Mouse (Mus musculus): ENCODE data around the gene Lrrc75a. TPM values are rescaled to one million over a fixed set of nuclear protein-coding genes. Genes with fewer than 3 reads are reported as not detected.

Gene Lrrc75a
- polyA plus RNA-seq, 1 experiment from 2014 or later, result 10.0 TPM

DNA sequence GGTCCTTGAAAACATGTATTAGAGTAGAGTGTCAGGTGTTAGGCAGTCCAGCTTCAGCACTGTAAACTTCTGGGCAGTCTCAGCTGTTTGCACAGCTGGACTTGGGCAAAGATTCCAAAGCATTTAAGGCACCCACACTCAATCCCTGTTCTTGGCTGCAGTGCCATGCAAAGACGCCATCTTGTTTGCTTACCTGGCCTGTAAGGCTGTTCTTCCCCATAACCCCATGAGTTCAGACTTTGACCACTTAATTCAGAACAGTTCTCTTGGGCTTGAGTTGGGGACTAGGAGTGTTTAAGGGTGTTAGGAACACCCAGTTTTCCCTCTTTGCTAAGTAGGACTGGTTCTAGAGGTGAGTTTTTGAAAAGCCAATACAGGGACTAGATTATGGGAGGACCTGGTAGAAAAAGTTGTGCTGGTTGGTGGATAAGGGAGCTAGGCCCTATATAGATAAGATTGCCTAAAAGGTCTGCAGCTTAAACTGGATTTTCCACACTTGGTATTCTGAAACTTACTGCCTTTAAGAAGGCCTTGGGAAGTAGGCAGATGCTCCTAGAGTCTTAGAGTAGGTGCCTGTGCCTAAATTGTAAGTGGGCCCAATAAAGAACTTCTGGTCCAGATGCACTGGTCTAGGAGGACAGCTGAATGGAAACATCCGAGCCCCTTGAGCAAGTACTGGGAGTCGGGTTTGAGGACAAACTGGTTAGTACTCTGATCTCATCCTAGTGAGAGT, 43.3 kb downstream of the Lrrc75a start:
- peaks cover 18% of the 10 kb centered on the region for H3K36me3 ChIP-seq (ENCODE audit: control insufficient read depth, insufficient read depth, low read length)
- no peak overlapping the region for H3K4me3 ChIP-seq (ENCODE audit: low read depth, low read length)

DNA sequence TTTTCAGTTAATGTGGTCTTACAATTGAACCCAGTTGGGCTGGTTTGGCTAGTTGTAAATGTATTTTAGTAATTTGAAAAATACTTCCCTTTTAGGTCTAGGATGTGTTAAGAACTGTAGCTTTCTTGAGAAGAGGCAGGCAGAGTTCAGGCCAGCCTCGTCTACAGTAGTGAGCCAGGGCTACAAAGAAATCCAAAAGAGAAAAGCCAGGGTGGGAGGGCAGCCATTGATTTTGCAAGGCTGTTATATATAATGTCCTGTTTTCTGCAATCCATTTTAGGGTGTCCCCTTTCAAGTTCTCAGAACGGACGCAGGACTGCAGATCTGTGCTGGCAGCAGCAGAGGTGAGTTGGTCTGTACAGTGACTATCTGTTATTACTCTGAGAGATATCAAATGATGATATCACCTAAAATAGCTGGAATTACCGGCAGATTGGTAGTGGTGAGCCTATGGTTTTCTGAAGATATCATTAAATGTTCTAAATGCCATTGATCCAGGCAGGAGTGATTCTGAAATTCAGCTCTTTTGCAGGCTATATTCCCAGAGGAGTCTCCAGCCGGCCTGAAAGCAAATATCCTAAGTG, 44.1 kb downstream of the Lrrc75a start:
- 13% methylated on average over 5 of the region's 5 CpGs for WGBS
- H3K4me3 ChIP-seq (ENCODE audit: low read depth, low read length), result peak overlapping the region; percentile 74
- peaks cover 18% of the 10 kb centered on the region for H3K36me3 ChIP-seq (ENCODE audit: control insufficient read depth, insufficient read depth, low read length)
- H3K4me2 ChIP-seq (ENCODE audit: low read length), result peak overlapping the region; percentile 75
- H3K27ac ChIP-seq (ENCODE audit: low read length), result peak overlapping the region; percentile 29; the same call in 1 of the 2 replicates
- H3K9me3 ChIP-seq (replicated peaks; ENCODE audit: control insufficient read depth, low read length, poor library complexity, severe bottlenecking), result no peaks in the 10 kb centered on the region
- peak overlapping the region; percentile 60 for H3K9ac ChIP-seq (ENCODE audit: low read depth, low read length)
- H3K4me1 ChIP-seq (ENCODE audit: control insufficient read depth, insufficient read depth, low read length), result peaks cover 37% of the 10 kb centered on the region
- H3K27me3 ChIP-seq (ENCODE audit: control insufficient read depth, insufficient read depth, low read depth, low read length), result no peaks in the 10 kb centered on the region
- no peak for ATAC-seq

More for the DNA sequence above, 43.3 kb downstream of the Lrrc75a start:
- Histone ChIP-seq H3K4me2 (ENCODE audit: low read length) (peak overlapping the region; percentile 75), H3K27me3 (ENCODE audit: control insufficient read depth, insufficient read depth, low read depth, low read length) (no peaks in the 10 kb centered on the region), H3K9ac (ENCODE audit: low read depth, low read length) (peak overlapping the region; percentile 8), H3K27ac (ENCODE audit: low read length) (no peak overlapping the region), H3K9me3 (replicated peaks; ENCODE audit: control insufficient read depth, low read length, poor library complexity, severe bottlenecking) (no peaks in the 10 kb centered on the region), H3K4me1 (ENCODE audit: control insufficient read depth, insufficient read depth, low read length) (peaks cover 37% of the 10 kb centered on the region)
- 22% methylated on average over 3 of the region's 3 CpGs for WGBS
- ATAC-seq, result no peak

DNA sequence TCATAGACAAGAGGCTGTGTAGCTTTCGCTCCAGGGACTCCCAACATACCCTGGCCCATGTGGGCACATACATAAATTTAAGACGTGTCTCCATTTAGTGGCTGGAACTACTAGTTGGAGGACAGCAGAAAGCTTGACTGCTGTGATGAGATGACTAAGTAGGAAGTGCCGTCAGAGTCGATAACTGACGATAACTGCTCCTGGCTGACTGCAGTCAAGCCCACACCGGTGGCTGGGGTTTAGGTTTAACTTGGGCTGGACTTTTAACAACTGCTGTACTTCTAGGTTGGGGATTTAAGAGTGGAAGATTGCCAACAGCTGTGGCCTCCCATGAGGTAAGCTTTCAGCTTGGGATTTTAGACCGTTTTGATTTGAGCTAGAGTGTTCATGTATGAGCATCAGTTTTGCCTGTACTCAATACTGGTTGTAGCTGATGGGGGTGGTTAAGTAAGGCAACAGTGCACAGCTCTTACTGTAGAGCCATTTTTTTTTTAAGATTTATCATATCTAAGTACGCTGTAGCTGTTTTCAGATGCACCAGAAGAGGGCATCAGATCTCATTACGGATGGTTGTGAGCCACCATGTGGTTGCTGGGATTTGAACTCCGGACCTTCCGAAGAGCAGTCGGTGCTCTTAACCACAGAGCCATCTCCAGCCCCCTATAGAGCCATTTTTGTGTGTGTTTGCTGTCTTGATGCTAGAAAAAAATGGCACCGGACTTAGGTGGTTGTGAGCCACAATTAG, 44.8 kb downstream of the Lrrc75a start:
- WGBS, result under 1% methylated on average over 13 of the region's 13 CpGs
- H3K36me3 ChIP-seq (ENCODE audit: control insufficient read depth, insufficient read depth, low read length), result peaks cover 18% of the 10 kb centered on the region
- peak overlapping the region; percentile 96 for H3K9ac ChIP-seq (ENCODE audit: low read depth, low read length)
- peak overlapping the region; percentile 96 for H3K27ac ChIP-seq (ENCODE audit: low read length)
- ATAC-seq, result no peak; the same call in 1 of the 2 replicates
- peak overlapping the region; percentile 74 for H3K4me3 ChIP-seq (ENCODE audit: low read depth, low read length)
- peak overlapping the region; percentile 75 for H3K4me2 ChIP-seq (ENCODE audit: low read length)
- H3K9me3 ChIP-seq (replicated peaks; ENCODE audit: control insufficient read depth, low read length, poor library complexity, severe bottlenecking), result no peaks in the 10 kb centered on the region
- no peaks in the 10 kb centered on the region for H3K27me3 ChIP-seq (ENCODE audit: control insufficient read depth, insufficient read depth, low read depth, low read length)
- H3K4me1 ChIP-seq (ENCODE audit: control insufficient read depth, insufficient read depth, low read length), result peaks cover 37% of the 10 kb centered on the region

DNA sequence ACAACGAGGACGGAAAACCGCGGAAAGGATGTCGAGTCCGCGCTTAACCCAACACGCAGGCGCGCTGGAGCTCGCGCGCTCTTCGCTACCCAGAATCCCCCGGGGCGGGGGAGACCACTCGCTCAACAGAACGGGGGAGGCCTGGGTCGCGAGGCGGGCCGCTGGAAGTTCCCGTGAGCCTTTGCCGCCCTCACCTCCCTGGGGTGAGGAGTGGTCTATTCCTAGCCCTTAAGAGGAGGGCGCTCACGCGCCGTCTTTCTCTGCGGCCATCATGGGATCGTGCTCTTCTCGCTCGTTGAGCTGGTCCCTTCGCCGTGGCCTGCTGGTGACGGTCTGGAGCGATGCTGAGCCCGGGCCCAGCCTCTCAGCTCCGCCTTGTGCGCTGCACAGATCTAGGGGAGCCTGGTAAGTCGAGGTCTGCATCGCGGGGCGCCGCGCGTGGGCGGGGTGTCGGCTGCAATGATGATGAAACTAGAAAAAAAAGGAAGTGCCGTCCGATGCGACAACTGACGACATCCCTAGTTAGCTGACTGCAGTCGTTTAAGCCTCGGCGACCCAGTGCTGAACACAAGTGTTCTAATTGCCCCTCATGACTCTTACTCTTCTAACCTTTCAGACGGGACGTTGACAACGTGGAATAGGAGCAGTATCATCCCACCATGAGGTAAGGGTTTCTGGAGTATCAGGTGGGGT, 45.6 kb downstream of the Lrrc75a start:
- H3K27ac ChIP-seq (ENCODE audit: low read length), result peak overlapping the region; percentile 96
- peak overlapping the region; percentile 74 for H3K4me3 ChIP-seq (ENCODE audit: low read depth, low read length)
- peak overlapping the region; percentile 96 for H3K9ac ChIP-seq (ENCODE audit: low read depth, low read length)
- peak overlapping the region; percentile 75 for H3K4me2 ChIP-seq (ENCODE audit: low read length)
- WGBS, result under 1% methylated on average over 58 of the region's 58 CpGs
- no peaks in the 10 kb centered on the region for H3K9me3 ChIP-seq (replicated peaks; ENCODE audit: control insufficient read depth, low read length, poor library complexity, severe bottlenecking)
- peaks cover 18% of the 10 kb centered on the region for H3K36me3 ChIP-seq (ENCODE audit: control insufficient read depth, insufficient read depth, low read length)
- H3K4me1 ChIP-seq (ENCODE audit: control insufficient read depth, insufficient read depth, low read length), result peaks cover 37% of the 10 kb centered on the region
- peak; percentile 93 for ATAC-seq
- H3K27me3 ChIP-seq (ENCODE audit: control insufficient read depth, insufficient read depth, low read depth, low read length), result no peaks in the 10 kb centered on the region

DNA sequence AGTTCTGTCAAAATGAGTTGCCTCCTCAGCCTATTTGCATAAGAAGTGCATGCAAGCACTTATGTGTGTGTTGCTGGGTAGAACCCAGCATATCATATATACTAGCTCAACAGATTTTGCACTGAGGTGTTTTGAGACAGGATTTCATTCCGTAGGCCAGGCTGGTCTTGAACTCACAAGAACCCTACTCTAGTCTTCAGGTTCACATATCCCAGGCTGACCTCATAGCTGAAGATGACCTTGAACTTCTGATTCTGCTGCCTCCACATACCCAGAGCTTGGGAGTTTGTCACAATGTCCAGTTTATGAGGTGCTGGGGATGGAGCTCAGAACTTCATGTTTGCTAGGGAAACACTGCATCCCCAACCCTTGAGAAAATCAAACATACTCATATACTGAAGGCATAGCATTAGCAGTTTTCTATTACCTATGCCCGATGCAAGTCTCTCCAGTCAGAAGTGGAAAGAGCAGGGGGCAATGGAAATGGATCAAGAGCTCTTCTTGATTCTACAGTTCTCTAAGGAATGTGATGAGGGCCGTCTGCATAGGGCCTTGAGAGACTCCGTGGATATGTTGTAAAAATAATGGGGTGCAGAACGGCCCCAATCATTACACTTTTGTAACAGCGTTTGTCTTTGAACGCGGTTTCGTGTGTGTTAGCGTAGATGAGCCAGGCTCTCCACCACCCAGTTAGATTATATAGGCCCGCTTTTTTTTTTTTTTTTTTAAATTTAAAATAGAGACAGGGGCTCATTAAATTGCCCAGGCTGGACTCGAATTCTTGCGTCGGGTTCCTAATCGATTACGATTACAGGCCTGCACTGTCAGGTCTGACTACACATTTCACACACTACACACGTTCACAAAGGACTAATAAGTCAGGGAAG, 46.3 kb downstream of the Lrrc75a start:
- Histone ChIP-seq H3K4me2 (ENCODE audit: low read length) (peak overlapping the region; percentile 58), H3K9me3 (replicated peaks; ENCODE audit: control insufficient read depth, low read length, poor library complexity, severe bottlenecking) (no peaks in the 10 kb centered on the region), H3K4me3 (ENCODE audit: low read depth, low read length) (peak overlapping the region; percentile 74), H3K9ac (ENCODE audit: low read depth, low read length) (peak overlapping the region; percentile 58), H3K27ac (ENCODE audit: low read length) (peak overlapping the region; percentile 84), H3K27me3 (ENCODE audit: control insufficient read depth, insufficient read depth, low read depth, low read length) (no peaks in the 10 kb centered on the region), H3K4me1 (ENCODE audit: control insufficient read depth, insufficient read depth, low read length) (peaks cover 36% of the 10 kb centered on the region), H3K36me3 (ENCODE audit: control insufficient read depth, insufficient read depth, low read length) (peaks cover 16% of the 10 kb centered on the region)
- 11% methylated on average over 17 of the region's 17 CpGs for WGBS
- ATAC-seq, result peak; percentile 9

DNA sequence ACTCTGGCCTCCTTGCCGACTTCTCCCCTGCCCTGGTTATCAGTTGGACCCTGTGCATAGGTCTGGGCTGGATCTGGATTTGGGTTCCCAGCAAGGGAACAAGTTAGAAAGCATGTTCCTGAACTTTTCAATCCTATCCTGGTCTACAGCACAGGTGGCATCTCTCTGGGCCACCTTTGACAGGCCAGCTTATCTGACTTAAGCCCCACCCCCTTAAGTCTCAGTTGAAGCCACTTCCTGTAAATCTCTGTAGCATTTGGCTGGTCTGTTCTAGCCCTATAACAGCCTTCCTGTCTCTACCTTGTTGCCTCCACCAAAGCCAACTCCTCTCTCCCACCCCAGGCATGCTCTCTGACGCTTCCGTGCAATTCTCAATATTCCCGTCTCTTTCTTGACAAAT, 49.8 kb downstream of the Lrrc75a start:
- Histone ChIP-seq H3K27ac (ENCODE audit: low read length) (no peak overlapping the region), H3K9me3 (replicated peaks; ENCODE audit: control insufficient read depth, low read length, poor library complexity, severe bottlenecking) (no peaks in the 10 kb centered on the region), H3K9ac (ENCODE audit: low read depth, low read length) (no peak overlapping the region), H3K4me1 (ENCODE audit: control insufficient read depth, insufficient read depth, low read length) (peaks cover 4% of the 10 kb centered on the region; the same call in 1 of the 2 replicates), H3K36me3 (ENCODE audit: control insufficient read depth, insufficient read depth, low read length) (peaks cover 3% of the 10 kb centered on the region; the same call in 1 of the 2 replicates), H3K27me3 (ENCODE audit: control insufficient read depth, insufficient read depth, low read depth, low read length) (no peaks in the 10 kb centered on the region), H3K4me3 (ENCODE audit: low read depth, low read length) (no peak overlapping the region), H3K4me2 (ENCODE audit: low read length) (no peak overlapping the region)
- no peak for ATAC-seq
- 88% methylated on average over 4 of the region's 4 CpGs for WGBS

DNA sequence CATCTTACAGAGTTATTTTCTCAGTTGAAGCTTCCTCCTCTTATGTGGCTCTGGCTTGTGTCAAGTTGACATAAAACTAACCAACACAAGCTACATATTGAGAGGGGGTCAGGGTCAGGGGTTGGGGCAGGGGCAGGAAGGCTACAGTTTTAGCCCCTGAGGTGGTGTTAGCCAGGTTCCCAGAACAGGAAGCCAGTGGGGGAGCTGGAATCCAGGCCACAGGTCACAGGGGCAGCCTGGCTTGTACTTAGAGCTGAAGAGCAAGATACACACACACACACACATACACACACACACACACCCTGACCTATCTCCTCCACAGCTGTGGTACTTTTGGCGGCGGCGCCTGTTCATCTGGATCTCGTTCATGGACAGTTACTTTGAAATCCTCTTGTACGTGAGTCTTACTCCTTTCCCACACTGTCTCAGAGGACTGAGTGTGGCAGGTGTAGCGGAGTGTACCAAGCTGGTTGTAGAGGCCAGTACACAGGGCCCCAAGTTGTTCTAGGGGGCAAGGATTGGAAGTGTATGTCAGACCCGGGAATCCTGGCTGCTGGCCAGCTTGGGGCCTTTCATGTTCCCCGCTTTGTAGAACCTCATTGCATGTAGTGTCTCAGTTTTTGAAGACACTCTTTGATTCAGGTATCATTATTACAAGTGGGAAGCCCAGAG, 56.3 kb downstream of the Lrrc75a start:
- 85% methylated on average over 8 of the region's 8 CpGs for WGBS
- Histone ChIP-seq H3K4me3 (ENCODE audit: low read depth, low read length) (no peak overlapping the region), H3K27me3 (ENCODE audit: control insufficient read depth, insufficient read depth, low read depth, low read length) (no peaks in the 10 kb centered on the region), H3K4me2 (ENCODE audit: low read length) (no peak overlapping the region), H3K9ac (ENCODE audit: low read depth, low read length) (no peak overlapping the region), H3K4me1 (ENCODE audit: control insufficient read depth, insufficient read depth, low read length) (no peaks in the 10 kb centered on the region), H3K36me3 (ENCODE audit: control insufficient read depth, insufficient read depth, low read length) (peaks cover 17% of the 10 kb centered on the region), H3K27ac (ENCODE audit: low read length) (no peak overlapping the region), H3K9me3 (replicated peaks; ENCODE audit: control insufficient read depth, low read length, poor library complexity, severe bottlenecking) (no peaks in the 10 kb centered on the region)
- ATAC-seq, result no peak

DNA sequence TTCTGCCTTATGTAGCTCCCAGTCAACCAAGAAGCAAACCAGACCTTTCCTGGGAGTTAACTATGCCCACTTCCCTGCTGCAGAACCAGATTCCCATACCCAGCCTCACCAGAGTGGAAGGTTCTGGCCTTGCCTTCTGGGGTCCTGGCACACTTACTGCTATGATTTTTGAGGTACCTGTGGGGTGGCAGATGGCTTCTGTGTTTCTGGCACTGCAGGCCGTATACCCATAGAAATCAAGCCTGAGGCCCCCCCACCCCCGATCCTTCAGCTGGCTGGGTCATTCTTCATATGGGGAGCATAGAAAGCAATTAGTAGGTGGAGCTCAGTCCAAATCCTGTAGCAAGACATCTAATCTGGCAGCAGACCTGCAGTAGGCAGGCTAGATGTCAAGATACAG, 57.3 kb downstream of the Lrrc75a start:
- no peaks in the 10 kb centered on the region for H3K9me3 ChIP-seq (replicated peaks; ENCODE audit: control insufficient read depth, low read length, poor library complexity, severe bottlenecking)
- 83% methylated on average over 2 of the region's 2 CpGs for WGBS
- no peaks in the 10 kb centered on the region for H3K27me3 ChIP-seq (ENCODE audit: control insufficient read depth, insufficient read depth, low read depth, low read length)
- no peak overlapping the region for H3K4me2 ChIP-seq (ENCODE audit: low read length)
- no peak overlapping the region for H3K27ac ChIP-seq (ENCODE audit: low read length)
- no peak for ATAC-seq
- no peak overlapping the region for H3K4me3 ChIP-seq (ENCODE audit: low read depth, low read length)
- no peak overlapping the region for H3K9ac ChIP-seq (ENCODE audit: low read depth, low read length)
- peaks cover 18% of the 10 kb centered on the region for H3K36me3 ChIP-seq (ENCODE audit: control insufficient read depth, insufficient read depth, low read length)
- no peaks in the 10 kb centered on the region for H3K4me1 ChIP-seq (ENCODE audit: control insufficient read depth, insufficient read depth, low read length)
